Mouse (Mus musculus) neural tube, embryonic 10.5 days (tissue): ENCODE measurements around the gene Por.
A peak's percentile ranks its signal among the peaks of the same experiment; 100 is the strongest.

Experiments used
- DNase-seq: peaks from one replicate; pipeline ENCODE4 v3.0.0-alpha.2; 2017; ENCODE audit warnings: low spot score; ENCODE audit errors: extremely low spot score

Por gene

DNA sequence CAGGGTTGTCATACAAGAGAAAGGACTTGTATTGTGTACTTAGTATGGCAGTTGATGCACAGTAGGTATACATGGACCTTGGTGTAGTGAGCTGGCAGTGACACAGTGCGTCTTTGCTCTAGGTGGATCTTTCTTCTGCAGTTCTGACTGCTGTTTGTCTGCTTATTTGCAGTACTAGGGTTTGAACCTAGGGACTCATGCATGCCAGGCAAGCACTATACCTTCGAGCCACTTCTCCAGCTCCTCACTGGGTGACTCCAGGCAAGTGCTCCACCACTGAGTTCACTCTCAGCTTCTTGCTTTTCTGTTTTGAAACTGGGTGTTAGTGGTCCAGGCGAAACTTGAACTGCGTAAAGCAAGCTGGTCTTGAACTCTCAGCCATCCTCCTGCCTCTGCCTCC lies 31.8 kb downstream of the Por start:
- no peak for DNase-seq

DNA sequence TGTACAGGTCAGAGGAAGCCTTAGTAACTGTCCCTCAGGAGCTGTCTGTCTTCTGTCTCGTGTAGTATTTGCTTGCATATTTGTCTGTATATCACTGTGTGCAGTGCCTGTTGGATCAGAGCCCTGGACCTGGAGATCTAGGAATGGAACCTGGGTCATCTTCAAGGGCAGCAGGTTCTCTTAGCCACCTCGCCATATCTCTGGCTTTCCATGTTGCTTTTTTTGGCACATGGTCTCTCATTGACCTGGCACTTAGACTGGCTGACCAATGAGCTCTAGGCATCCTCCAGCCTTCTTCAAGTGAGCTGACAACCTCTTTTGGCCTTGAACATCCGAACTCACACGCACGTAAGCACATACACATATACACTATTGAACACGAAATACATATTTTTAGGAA lies 32.4 kb downstream of the Por start:
- DNase-seq: no peak

- no peak for DNase-seq
These were observed 32.9 kb downstream of the Por start for GRCm38 (mm10) chr5:135702682-135703192.

DNA sequence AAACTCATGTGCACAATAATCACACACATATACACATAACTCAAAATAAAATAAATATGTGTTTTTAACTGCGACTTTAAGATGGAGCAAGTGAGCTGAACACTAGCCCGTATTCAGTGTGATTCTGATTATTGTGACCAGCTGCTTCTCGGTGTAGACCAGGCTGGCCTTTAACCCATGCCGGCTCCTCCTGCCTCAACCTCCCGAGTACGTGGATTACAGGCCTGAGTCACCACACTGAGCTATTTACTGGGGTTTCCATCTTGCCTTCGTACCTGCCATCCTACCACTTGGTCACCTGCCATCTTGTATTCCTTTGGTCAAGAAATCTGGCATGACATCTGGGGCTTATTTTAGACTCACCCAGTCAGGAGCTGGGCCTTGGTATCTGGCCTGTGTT lies 33.6 kb downstream of the Por start:
- DNase-seq: no peak

DNA sequence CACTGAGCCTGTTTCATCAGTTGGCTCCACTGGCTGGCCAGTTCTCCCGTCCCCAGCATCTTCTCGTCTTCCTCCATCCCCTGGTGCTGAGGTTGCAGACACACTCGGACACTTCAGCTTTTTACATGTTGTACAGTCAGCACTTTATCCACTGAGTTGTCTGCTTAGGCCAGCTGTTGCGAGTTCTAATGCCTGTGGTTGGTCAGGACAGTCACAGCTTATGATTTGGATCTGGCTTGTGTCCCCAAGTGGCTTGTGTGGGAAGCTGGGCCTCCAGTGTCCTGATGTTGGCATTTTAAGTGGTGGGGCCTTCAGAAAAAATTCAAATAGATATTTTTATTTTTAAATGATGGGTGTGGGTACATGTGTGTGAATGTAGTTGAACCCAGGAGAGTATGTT lies 35.5 kb downstream of the Por start:
- DNase-seq: no peak

DNA sequence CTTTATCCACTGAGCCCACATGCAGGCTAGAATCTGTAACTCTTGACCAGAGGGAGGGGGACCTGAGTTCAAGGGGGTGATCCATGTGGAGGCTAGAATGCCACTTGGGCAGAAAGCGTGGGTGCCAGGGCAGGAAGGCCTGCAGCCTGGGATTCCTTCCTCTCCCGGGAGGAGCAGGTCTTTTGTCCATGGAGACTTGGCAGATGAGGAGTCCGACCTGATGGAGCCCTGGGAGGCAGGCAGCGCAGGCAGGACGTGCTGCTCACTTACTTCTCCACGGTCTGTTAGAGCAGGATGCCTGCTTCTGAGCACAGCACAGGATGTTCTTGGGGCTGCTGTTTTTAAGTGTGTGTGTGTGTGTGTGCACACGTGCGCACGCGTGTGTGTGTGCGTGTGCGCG lies 37.2 kb downstream of the Por start:
- DNase-seq: no peak

- DNase-seq: no peak
These were observed 38.0 kb downstream of the Por start for GRCm38 (mm10) chr5:135707855-135708254.

DNA sequence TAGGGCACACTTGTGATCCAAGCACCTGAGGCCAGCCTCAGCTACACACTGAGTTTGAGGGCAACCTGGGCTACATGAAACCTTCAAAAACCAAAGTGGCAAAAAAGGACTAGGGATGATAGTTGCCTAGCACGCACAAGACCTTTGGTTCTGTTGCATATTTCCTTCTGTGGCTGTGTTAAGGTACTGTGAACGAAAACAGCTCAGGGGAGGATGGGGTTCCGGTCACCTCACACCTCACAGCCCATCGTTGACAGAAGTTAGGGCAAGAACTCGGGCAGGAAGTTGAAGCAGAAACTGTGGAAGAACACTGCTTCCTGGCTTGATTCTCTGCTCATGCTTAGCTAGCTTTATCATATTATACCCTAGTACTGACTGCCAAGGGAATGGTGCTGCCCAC lies 39.9 kb downstream of the Por start:
- DNase-seq: no peak

GRCm38 (mm10) chr5:135710599-135711214 lies 40.9 kb downstream of the Por start:
- no peak for DNase-seq

- no peak for DNase-seq
These were observed 41.9 kb downstream of the Por start for GRCm38 (mm10) chr5:135711582-135712355.

DNA sequence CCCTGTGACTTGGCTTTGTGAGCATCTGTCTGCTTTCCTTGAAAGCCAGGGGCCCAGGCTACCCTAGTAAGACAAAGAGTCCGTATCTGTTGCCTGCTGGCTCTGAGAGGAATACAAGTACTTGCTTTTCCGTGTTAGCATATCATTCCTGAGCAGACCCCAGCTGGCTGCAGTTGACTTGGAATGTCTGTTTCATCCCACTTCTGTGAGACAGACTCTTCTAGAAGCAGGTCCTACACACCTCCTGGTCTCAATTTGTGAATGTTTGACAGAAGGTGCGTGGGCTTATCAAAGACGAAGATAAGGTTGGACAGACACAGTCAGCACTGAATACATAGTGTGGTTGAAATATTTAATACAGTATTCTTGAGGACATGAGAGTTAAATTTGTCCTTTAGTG lies 43.0 kb downstream of the Por start:
- DNase-seq: no peak

GRCm38 (mm10) chr5:135713441-135714218 lies 43.8 kb downstream of the Por start:
- no peak for DNase-seq

GRCm38 (mm10) chr5:135715624-135716023 lies 45.8 kb downstream of the Por start:
- no peak for DNase-seq

GRCm38 (mm10) chr5:135719586-135720120 lies 49.8 kb downstream of the Por start:
- no peak for DNase-seq

- DNase-seq: no peak
These were observed 50.3 kb downstream of the Por start for GRCm38 (mm10) chr5:135720121-135720520.

DNA sequence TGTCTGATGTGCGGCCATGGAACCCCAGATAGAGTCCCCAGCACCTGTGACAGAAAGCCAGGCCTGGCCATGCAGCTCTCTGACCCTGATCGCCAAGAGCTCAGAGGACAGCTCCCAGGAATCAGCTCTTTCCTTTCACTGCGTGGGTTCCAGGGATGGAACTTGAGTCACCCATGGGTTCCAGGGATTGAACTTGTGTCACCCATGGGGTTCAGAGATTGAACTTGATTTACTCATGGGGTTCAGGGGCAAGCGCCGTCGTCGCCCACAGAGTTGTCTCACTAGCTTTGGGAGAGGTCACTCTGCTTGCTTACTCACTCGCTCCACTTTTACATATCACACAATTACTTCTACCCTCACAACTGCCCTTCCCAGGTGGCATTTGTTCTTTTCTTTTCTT lies 51.2 kb downstream of the Por start:
- DNase-seq: no peak

GRCm38 (mm10) chr5:135722121-135722520 lies 52.3 kb downstream of the Por start:
- DNase-seq: no peak

DNA sequence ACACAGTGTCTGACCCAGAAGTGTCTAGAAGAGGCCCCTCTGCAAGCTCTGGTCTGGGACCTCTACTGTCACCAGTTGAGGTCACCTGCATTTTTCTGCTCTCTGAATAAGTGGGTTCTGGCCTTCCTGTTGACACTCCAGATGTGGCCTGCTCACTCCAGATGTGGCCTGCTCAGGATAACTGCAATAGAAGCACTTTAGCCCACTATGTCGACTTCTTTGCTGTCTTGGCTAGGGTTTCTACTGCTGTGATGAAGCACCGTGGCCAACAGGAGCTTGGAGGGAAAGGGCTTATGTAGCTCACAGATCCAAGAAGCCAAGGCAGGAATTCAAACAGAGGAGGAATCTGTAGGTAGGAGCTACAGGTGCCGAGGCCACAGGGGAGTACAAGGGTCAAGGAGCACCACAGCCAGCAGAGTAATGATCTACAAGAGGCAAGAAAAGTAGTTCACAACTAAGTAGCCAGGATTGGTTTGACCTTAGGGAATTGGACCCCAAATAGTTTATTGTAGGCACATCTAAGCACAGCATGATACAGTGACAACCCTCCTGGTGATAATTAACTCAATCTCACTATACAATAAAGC lies 53.4 kb downstream of the Por start:
- DNase-seq: no peak

- DNase-seq: peak; percentile 63
These were observed 54.9 kb downstream of the Por start for GRCm38 (mm10) chr5:135724536-135725322.

GRCm38 (mm10) chr5:135725391-135725841 lies 55.6 kb downstream of the Por start:
- peak; percentile 64 for DNase-seq

- DNase-seq: peak; percentile 26
These were observed 56.2 kb downstream of the Por start for GRCm38 (mm10) chr5:135725991-135726390.
